Mouse (Mus musculus): ENCODE data around the gene Scamp4. TPM values are rescaled to one million over a fixed set of nuclear protein-coding genes. Genes with fewer than 3 reads are reported as not detected.
"Not testable (repeated sequence)": the region's sequence is repeated elsewhere in the genome, so short reads cannot be mapped to it uniquely, and the experiment has no call there.

Scamp4 gene
- total RNA-seq, 1 experiment from 2014 or later, result 44.2 TPM

- peak; percentile 93 for DNase-seq
These were observed 24.4 kb upstream of the Scamp4 start for GRCm38 (mm10) chr10:80578131-80578750.

DNA sequence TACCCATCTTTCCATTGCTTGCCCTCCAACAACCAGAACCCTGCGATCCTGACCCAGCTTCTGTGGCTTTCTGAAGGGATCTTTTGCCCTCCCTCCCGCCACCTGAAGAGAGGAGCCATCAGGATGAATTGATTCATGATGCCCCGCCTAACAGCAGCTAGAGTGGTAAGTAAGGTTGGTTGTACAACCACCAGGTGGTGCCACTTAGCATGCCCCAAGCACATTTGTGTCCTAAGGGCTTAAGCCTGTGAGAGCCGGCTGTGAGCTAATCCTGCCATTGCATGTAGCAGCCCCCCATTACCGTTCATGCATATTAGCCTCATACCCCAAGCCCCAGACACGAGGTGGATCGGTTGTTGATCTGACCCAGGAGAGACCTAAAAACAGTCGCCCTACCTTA, 23.8 kb upstream of the Scamp4 start:
- peak; percentile 79 for DNase-seq

DNA sequence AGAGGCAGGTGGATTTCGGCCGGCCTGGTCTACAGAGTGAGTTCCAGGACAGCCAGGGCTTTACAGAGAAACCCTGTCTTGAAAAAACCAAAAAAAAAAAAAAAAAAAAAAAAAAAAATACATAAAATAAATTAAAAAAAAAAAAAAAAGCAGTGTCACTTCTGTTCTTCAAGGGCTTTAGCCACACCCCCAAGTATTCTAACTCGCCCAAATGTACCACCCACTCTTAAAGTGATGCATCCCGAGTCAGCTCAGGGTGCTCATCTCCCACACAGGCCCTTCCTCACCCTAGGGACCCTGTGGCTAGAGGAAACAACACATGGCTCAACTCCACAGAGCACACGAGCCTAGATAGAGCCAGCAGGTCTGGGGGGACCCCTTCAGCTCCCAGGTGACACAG, 19.6 kb upstream of the Scamp4 start:
- DNase-seq, result no peak

DNA sequence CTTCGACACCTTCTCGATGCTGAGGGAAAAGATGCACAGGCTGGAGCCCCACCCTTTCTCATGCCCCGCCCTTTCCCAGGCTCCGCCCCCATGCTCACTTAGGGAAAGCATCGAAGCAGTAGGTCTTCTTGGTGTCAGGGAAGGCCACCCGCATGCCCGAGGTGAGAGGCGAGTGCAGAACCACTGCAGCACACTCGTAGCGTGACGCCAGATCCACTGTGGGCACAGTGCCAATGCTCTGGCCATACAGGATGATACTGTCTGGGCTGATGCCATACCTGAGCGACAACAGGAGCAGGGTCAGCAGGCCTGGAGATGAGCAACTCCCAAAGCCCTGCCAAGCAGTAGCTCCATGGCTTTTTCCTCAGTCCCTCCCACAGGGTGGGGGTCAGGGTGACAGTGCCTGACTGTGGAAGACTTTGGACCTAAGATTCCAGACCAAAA, 18.6 kb upstream of the Scamp4 start:
- DNase-seq, result no peak

- DNase-seq, result no peak
These were observed 17.8 kb upstream of the Scamp4 start for GRCm38 (mm10) chr10:80584642-80585552.

DNA sequence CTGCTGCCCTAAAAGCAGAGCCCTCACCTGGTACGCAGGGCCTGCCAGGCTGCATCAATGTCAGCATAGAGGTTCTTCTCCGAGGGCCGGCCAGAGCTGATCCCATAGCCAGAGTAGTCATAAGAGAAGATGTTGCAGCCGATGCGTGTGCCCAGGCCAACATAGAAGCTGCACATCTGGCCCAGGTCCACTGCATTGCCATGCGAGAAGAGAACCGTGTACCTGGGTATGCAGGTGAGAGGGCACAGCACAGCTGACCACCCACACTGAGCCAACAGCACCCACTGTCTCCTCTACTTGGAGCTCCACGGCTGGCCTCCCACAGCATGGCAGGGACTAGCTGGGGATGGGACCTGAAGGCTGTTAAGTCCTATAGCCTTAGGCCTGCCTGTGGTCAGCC, 17.1 kb upstream of the Scamp4 start:
- no peak for DNase-seq

DNA sequence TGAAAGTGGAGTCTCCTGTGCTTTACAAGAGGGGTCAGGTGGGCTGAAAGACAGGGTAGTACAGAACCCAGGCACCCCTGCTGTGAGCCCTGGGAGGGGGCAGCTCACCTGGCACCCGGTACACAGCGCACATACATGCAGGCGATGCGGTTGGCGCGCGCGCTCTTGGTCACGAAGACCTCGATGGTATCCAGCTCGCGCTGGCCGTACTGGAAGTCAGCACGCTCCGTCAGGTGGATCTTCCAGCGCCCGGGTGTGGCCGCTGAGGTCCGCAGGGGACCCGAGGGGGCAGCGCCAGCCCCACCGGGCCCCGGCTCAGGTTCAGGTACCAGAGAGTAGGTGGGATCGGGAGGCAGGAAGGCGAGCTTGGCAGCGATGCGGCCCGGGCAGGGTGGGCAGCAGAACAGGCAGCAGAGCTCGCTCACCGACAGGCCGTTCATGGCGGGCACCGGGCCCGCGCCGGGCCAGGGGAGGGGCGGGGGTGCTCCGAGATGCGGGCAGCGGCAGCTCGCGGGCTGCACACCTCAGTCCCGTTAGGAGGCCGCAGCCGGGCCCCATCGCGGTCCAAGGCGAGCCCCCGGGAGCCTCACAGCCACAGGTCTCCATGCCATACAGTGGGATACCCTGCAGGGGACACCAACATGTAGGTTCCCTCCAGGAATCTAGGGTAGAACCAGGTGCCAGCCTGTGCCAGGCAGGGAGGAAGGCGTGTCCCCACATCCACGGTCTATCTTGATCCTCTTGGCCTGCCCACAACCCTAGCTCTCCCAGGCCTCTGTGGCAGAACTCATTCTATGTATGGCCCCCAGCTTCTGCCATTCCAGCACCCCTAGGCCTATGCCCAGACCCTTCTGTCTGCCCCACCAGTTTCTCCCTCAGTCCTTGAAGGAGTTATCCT, 16.0 kb upstream of the Scamp4 start:
- no peak for DNase-seq

- peak; percentile 60 for DNase-seq
These were observed 15.4 kb upstream of the Scamp4 start for GRCm38 (mm10) chr10:80587305-80587657.

DNA sequence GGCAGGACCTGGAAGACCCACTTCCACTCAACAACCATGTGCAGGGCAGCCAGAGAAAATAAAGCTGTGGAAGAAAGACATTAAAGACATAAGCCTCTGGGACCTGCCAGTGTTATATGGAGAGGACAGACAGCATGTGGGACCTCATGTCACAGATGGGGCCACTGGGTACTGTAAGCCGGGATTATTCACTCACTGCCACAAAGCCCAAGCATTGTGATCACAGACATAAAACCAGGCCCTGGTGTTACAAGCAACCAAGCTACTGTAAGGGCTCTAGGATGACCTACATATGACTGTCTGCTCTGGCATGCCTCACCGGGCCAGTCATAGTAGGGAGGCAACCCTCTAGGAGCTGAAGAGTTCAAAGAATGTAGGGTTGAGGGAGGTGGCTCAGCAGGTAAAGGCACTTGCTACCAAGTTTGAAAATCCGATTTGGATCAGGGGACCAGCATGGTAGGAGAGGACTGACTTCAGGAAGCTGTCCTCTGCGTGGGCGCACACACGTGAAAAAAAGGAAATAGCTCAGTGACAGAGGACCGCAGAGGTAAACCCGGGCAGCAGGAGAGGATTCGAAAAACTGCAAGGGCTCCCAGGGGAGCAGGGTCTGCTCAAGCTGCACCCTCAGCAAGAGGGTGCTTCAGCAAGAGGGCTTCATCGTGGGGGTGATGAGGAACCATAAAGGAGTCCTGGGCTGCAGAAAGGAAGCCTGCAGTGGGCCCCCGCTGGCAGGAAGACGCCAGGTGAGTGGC, 13.4 kb upstream of the Scamp4 start:
- peak; percentile 58 for DNase-seq

DNA sequence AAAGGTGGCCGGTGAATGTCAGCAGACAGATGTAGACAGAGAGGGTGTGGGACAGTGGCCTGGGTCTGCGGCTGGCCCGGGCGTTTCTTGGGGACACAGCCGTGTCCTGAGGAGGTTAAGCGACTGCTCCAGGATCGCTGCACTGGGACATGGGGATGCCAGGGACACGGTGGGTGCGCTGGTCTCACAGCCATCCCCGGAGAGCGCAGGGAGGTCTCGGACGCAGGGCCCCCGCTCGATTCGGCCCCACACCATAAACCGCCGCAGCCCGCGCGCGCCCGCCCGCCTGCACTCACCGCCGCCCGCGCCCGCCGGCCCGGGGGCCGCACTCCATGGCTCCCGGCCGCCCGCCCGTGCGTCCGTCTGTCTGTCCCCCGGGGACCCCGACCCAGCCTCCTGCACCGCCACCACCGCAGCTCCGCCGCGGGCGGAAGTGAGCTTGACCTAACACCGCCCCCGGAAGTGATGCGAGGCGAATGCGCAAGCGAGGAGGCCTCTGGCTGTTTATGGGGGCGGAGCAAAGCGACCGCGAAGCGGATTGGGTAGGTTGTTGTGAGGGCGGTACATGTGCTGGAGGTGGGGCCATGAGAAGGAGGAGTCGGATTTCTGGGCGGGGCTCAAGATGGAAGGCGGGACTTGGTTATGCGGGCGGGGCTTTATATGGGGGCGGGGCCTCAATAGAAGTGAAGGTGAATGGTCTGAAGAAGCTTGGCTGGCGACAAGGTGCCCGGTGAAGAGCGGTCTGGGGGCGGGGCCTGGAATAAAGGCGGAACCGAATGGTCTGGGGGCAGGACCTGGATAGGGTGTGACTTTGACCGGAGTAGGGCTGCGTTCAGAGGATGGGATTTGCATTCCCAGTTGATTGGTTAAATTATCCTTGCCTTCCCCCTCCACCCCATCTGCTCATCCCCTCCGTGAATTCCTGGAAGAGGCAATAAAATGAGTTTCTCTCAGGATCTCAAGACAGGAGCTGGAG, 12.5 kb upstream of the Scamp4 start, which contains the start of gene Abhd17a:
Abhd17a (minus strand) TSS at position 463 of the 976 bp plus-strand sequence.
- peak; percentile 99 for DNase-seq

DNA sequence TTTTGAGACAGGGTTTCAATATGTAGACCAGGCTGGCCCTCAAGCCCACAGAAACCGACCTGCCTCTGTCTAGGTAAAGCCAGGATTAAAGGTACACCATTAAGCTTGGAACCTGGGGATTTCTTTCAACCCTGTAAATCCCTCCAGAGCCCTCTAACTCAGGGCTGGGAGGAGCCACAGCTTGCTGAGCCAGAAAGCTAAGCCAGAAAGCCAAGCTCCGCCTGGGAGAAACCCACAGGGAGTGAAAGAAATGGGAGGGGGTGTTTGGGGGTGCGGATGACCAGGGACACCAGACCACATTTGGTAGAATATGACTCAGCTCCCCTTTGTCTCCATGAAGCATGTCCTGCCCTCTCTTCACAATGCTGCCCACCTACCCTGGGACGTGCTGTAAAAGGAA, 6.4 kb upstream of the Scamp4 start:
- DNase-seq, result peak; percentile 46

- no peak for DNase-seq
These were observed 692 bp downstream of the Scamp4 start for GRCm38 (mm10) chr10:80603364-80603763.

GRCm38 (mm10) chr10:80604001-80604509, 1.4 kb downstream of the Scamp4 start:
- peak; percentile 42 for DNase-seq

DNA sequence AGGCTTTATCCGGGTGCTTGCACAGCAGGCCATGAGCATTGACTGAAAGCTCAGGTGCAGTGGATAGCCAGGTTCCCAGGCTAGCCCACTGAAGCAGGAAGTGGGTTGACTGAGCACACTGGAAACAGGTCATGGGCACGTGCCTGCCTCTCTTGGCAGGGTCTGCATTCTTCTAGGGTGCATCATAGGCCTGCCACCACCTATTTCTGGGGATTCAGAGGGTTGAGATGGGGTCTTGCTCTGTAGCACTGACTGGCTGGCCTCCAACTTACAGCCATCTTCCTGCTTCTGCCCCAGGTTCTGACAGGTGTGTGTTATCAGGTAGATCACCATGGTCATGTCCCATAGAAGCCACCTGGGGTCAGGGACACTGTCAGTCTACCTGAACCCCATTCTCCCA, 2.3 kb downstream of the Scamp4 start:
- DNase-seq, result no peak

- not testable (repeated sequence) for DNase-seq
These were observed 3.0 kb downstream of the Scamp4 start, which contains the start of gene Gm49322 for GRCm38 (mm10) chr10:80605721-80606120. Gene Gm49322 (plus strand): TSS chr10:80606021.

DNA sequence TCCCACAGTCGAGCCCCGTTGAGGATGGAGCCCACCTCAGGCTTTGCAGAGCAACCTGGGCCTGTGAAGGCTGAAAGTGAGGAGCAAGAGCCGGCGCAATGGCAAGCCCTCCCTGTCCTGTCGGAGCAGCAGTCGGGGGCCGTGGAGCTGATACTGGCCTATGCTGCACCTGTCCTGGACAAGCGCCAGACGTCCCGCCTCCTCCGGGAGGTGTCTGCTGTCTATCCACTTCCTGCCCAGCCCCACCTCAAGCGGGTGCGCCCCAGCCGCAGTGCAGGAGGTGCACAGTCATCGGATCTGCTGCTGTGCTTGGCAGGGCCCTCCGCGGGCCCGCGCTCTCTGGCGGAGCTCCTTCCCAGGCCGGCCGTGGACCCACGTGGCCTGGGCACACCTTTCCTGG, 3.6 kb downstream of the Scamp4 start:
- DNase-seq, result no peak

DNA sequence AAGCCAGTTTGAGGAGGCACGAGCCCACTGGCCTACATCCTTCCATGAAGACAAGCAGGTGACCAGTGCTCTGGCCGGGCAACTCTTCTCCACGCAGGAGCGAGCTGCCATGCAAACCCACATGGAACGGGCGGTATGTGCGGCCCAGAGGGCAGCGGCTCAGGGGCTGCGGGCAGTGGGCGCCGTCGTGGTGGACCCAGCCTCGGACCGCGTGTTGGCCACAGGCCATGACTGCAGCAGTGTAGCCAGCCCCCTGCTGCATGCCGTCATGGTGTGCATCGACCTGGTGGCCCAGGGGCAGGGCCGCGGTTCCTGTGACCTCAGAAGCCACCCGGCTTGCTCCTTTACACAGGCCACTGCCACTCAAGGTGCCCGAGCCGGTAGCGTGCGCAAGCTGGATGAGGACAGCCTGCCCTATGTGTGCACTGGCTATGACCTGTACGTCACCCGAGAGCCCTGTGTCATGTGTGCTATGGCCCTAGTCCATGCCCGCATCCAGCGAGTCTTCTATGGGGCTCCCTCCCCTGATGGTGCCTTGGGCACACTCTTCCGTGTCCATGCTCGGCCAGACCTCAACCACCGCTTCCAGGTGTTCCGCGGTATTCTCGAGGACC, 4.2 kb downstream of the Scamp4 start:
- no peak for DNase-seq

GRCm38 (mm10) chr10:80608435-80608834, 5.8 kb downstream of the Scamp4 start:
- DNase-seq, result no peak

GRCm38 (mm10) chr10:80609269-80609924, 6.7 kb downstream of the Scamp4 start:
- DNase-seq, result no peak
